Mouse (Mus musculus): ENCODE measurements around the gene Dcdc2c. TPM values are rescaled to one million over a fixed set of nuclear protein-coding genes. Genes with fewer than 3 reads are reported as not detected.

Gene Dcdc2c
- total and polyA plus RNA-seq, 3 experiments: not detected

GRCm38 (mm10) chr12:28587949-28588348 is 35.8 kb upstream of the Dcdc2c start:
- H3K27ac ChIP-seq (ENCODE audit: insufficient read depth, low read depth): no peak overlapping the region
- in situ Hi-C loops (cut with MboI; ENCODE audit: low pct_ligation_motif_present, low pct_unique_long_range_greater_than_20kb, low sequenced_read_pairs) (loop anchor here (25.0 kb wide), 1 partner anchor 524 kb away; no protein-coding TSS in a partner anchor), dilution Hi-C loops (cut with MboI; ENCODE audit: extremely low pct_ligation_motif_present, extremely low pct_unique_long_range_greater_than_20kb, low sequenced_read_pairs) (no loop called here)
- peaks cover 49% of the 10 kb centered on the region for H3K27me3 ChIP-seq (replicated peaks)
- no peaks in the 10 kb centered on the region for H3K36me3 ChIP-seq (replicated peaks in 1 of 2; ENCODE audit: control insufficient read depth in 1 of 2, insufficient read depth in 1 of 2, low read length in 1 of 2)
- no peak overlapping the region for H3K4me3 ChIP-seq (replicated peaks in 1 of 3; ENCODE audit: low read depth in 2 of 3, low read length in 2 of 3, poor library complexity in 1 of 3)
- H3K9me3 ChIP-seq (replicated peaks; ENCODE audit: low read length): no peaks in the 10 kb centered on the region
- H3K4me1 ChIP-seq (ENCODE audit: control insufficient read depth in 1 of 2, insufficient read depth in 2 of 2): no peaks in the 10 kb centered on the region; a peak in 2 of 4 replicates
- no peak for DNase-seq (ENCODE audit: extremely low read depth)
- no peak overlapping the region for H3K4me2 ChIP-seq (ENCODE audit: insufficient read depth, low read depth, poor library complexity, severe bottlenecking)
- no peak overlapping the region for H3K9ac ChIP-seq (ENCODE audit: insufficient read depth, low read depth)
- TF ChIP-seq UBTF (IDR thresholded peaks at IDR 0.05; ENCODE audit: low read depth, low read length) (no peak), SMC3 (IDR thresholded peaks at IDR 0.05; ENCODE audit: low read depth, low read length) (no peak), CHD1 (IDR thresholded peaks at IDR 0.05; ENCODE audit: low read depth, low read length) (no peak), USF2 (conservative IDR thresholded peaks at IDR 0.05; ENCODE audit: low read depth, low read length) (no peak), MAX (IDR thresholded peaks at IDR 0.05; ENCODE audit: low read length) (no peak), NELFE (IDR thresholded peaks at IDR 0.05; ENCODE audit: low read depth, low read length) (no peak), MAZ (IDR thresholded peaks at IDR 0.05; ENCODE audit: low read depth, low read length) (no peak), ETS1 (conservative IDR thresholded peaks at IDR 0.05; ENCODE audit: low read depth, low read length) (no peak), HCFC1 (IDR thresholded peaks at IDR 0.05; ENCODE audit: low read depth, low read length) (no peak), SIN3A (IDR thresholded peaks at IDR 0.05; ENCODE audit: low read length) (no peak), POLR2AphosphoS2 (IDR thresholded peaks at IDR 0.05; ENCODE audit: low read depth, low read length) (no peak), CHD2 (IDR thresholded peaks at IDR 0.05; ENCODE audit: low read length) (no peak), BHLHE40 (IDR thresholded peaks at IDR 0.05; ENCODE audit: low read depth, low read length) (no peak), JUN (IDR thresholded peaks at IDR 0.05; ENCODE audit: insufficient read depth, low read depth, low read length) (no peak), TCF12 (IDR thresholded peaks at IDR 0.05; ENCODE audit: low read depth, low read length) (no peak), EP300 (IDR thresholded peaks at IDR 0.05; ENCODE audit: low read length) (no peak), ZC3H11A (IDR thresholded peaks at IDR 0.05; ENCODE audit: low read depth, low read length) (no peak), NRF1 (IDR thresholded peaks at IDR 0.05; ENCODE audit: low read depth, low read length) (no peak)
- H3K79me2 ChIP-seq (replicated peaks; ENCODE audit: control insufficient read depth, extremely low read depth, insufficient read depth, poor library complexity, severe bottlenecking): no peaks in the 10 kb centered on the region

GRCm38 (mm10) chr12:28584036-28584435 is 31.8 kb upstream of the Dcdc2c start:
- Histone ChIP-seq H3K79me2 (replicated peaks; ENCODE audit: control insufficient read depth, extremely low read depth, insufficient read depth, poor library complexity, severe bottlenecking) (no peaks in the 10 kb centered on the region), H3K4me2 (ENCODE audit: insufficient read depth, low read depth, poor library complexity, severe bottlenecking) (no peak overlapping the region), H3K9me3 (replicated peaks; ENCODE audit: low read length) (no peaks in the 10 kb centered on the region), H3K4me3 (replicated peaks in 1 of 3; ENCODE audit: low read depth in 2 of 3, low read length in 2 of 3, poor library complexity in 1 of 3) (no peak overlapping the region), H3K36me3 (replicated peaks in 1 of 2; ENCODE audit: control insufficient read depth in 1 of 2, insufficient read depth in 1 of 2, low read length in 1 of 2) (no peaks in the 10 kb centered on the region), H3K27ac (ENCODE audit: insufficient read depth, low read depth) (no peak overlapping the region), H3K27me3 (replicated peaks) (peaks cover 33% of the 10 kb centered on the region), H3K4me1 (ENCODE audit: control insufficient read depth in 1 of 2, insufficient read depth in 2 of 2) (no peaks in the 10 kb centered on the region; a peak in 1 of 4 replicates), H3K9ac (ENCODE audit: insufficient read depth, low read depth) (no peak overlapping the region)
- DNase-seq (ENCODE audit: extremely low read depth): no peak
- in situ Hi-C loops (cut with MboI; ENCODE audit: low pct_ligation_motif_present, low pct_unique_long_range_greater_than_20kb, low sequenced_read_pairs): loop anchor here (25.0 kb wide), 1 partner anchor 528 kb away; no protein-coding TSS in a partner anchor
- TF ChIP-seq USF2 (conservative IDR thresholded peaks at IDR 0.05; ENCODE audit: low read depth, low read length) (no peak), JUND (conservative IDR thresholded peaks at IDR 0.05; ENCODE audit: low read depth, low read length) (no peak), IRF4 (IDR thresholded peaks at IDR 0.05; ENCODE audit: low read depth, low read length) (no peak), CHD1 (IDR thresholded peaks at IDR 0.05; ENCODE audit: low read depth, low read length) (no peak), MAFK (IDR thresholded peaks at IDR 0.05; ENCODE audit: insufficient replicate concordance, low read length) (no peak), MAX (IDR thresholded peaks at IDR 0.05; ENCODE audit: low read length) (no peak), MYC (IDR thresholded peaks at IDR 0.05; ENCODE audit: low read depth, low read length) (no peak), PAX5 (IDR thresholded peaks at IDR 0.05; ENCODE audit: low read length) (no peak), CHD2 (IDR thresholded peaks at IDR 0.05; ENCODE audit: low read length) (no peak), NRF1 (IDR thresholded peaks at IDR 0.05; ENCODE audit: low read depth, low read length) (no peak), KAT2A (IDR thresholded peaks at IDR 0.05; ENCODE audit: insufficient replicate concordance, low read length) (no peak), ELF1 (IDR thresholded peaks at IDR 0.05; ENCODE audit: low read depth, low read length) (no peak), ZMIZ1 (IDR thresholded peaks at IDR 0.05; ENCODE audit: low read depth, low read length) (no peak), RAD21 (IDR thresholded peaks at IDR 0.05; ENCODE audit: low read depth, low read length) (no peak), E2F4 (IDR thresholded peaks at IDR 0.05; ENCODE audit: insufficient replicate concordance, low read depth, low read length) (no peak), ZC3H11A (IDR thresholded peaks at IDR 0.05; ENCODE audit: low read depth, low read length) (no peak), POLR2AphosphoS2 (IDR thresholded peaks at IDR 0.05; ENCODE audit: low read depth, low read length) (no peak), HCFC1 (IDR thresholded peaks at IDR 0.05; ENCODE audit: low read depth, low read length) (no peak), CTCF (conservative IDR thresholded peaks at IDR 0.05 in 1 of 2, IDR thresholded peaks at IDR 0.05 in 1 of 2; ENCODE audit: low read depth in 2 of 2, low read length in 2 of 2) (no peak), TBP (conservative IDR thresholded peaks at IDR 0.05; ENCODE audit: low read depth, low read length) (no peak)
- dilution Hi-C loops (cut with MboI; ENCODE audit: extremely low pct_ligation_motif_present, extremely low pct_unique_long_range_greater_than_20kb, low sequenced_read_pairs): no loop called here
